Mouse (Mus musculus): Measurements from ENCODE around the gene Gm10722.
"Not testable (repeated sequence)": the region's sequence is repeated elsewhere in the genome, so short reads cannot be mapped to it uniquely, and the experiment has no call there.

Gm10722 gene

GRCm38 (mm10) chr9:3038161-3038560 lies 37.4 kb downstream of the Gm10722 start:
- not testable (repeated sequence) for H3K27me3 ChIP-seq (ENCODE audit: control insufficient read depth, insufficient read depth, low read length, poor library complexity, severe bottlenecking); H3K36me3 ChIP-seq (ENCODE audit: control insufficient read depth, insufficient read depth, low read length, poor library complexity, severe bottlenecking)
- DNase-seq (ENCODE audit: low read depth, low spot score): peak; percentile 28
